Mouse (Mus musculus) large intestine, adult 2 months (tissue): ENCODE measurements around the gene Mtf2. TPM values are rescaled to one million over a fixed set of nuclear protein-coding genes. Genes with fewer than 3 reads are reported as not detected.
"Not testable (repeated sequence)": the region's sequence is repeated elsewhere in the genome, so short reads cannot be mapped to it uniquely, and the experiment has no call there.

Experiments
- DNase-seq: peaks from one replicate; pipeline ENCODE4 v3.0.0-alpha.2; 2012; ENCODE audit warnings: low read depth, low spot score
- WGBS: fragments of 180-500 bp; shearing (Covaris S2); methylation state at CpG from one replicate; pipeline ENCODE4 v1.1.7; 2018; 5-methylcytosine and 5-hydroxymethylcytosine counted together
- polyA plus RNA-seq: library from polyadenylated mRNA; depleted of rRNA; stranded (reverse); fragments of >200 nt; gene quantifications from 2 replicates; pipeline ENCODE4 v1.2.3, GENCODE M21; 2012; rRNA removed

Mtf2 gene
- 5.0 and 12.4 TPM in 2 replicates for polyA plus RNA-seq

GRCm38 (mm10) chr5:108065465-108066411 lies at the start of gene Mtf2:
Gene Mtf2, plus strand, starts transcription at chr5:108065674.
- 1% methylated on average over 59 of the region's 59 CpGs for WGBS
- DNase-seq = peak; percentile 80

- DNase-seq = no peak
- WGBS = 47% methylated on average over 2 of the region's 2 CpGs
These were observed 48.2 kb upstream of the Mtf2 start for GRCm38 (mm10) chr5:108017232-108017631.

DNA sequence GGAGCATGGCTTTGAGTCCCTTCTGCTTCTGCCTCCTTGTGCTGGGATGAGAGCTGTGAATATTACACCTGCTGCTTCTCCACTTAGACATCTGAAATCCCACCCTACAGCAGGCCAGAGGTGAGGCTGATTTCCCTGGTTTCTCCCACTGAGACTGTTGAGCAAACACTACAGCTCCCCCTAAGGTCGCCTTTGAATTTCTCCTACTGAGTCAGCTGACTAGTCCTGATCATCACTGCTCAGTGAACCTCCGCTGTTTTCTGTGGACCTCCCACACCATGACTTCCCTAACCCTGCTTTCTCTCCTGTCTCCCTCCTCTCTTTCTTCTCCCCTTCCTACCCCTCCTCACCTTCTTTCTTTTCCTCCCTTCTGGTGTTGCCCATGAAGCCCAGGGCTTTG lies 46.1 kb upstream of the Mtf2 start:
- WGBS = 38% methylated on average over 2 of the region's 2 CpGs

DNA sequence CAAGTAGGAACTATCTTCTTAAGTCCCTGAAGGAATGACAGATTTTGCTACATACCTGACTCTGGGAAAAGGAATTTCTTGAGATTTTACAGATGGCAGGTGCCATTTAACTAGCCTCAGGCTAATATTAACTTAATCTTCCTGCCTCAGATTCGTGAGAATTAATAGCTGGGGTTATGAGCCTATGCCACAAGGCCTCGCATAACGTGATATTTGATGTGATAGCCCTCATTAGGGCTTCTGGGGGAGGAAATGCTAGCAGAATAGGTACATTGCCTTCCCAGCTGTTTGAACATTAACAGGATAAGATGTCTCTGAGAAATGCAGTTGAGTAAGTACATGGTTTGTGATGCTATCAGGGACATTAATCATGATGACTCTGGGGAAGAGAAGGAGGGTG lies 44.1 kb upstream of the Mtf2 start:
- no peak for DNase-seq
- 60% methylated on average over 3 of the region's 3 CpGs for WGBS

More for the DNA sequence above, 46.1 kb upstream of the Mtf2 start:
- no peak for DNase-seq

GRCm38 (mm10) chr5:108028230-108028629 lies 37.2 kb upstream of the Mtf2 start:
- no peak for DNase-seq
- WGBS = 67% methylated on average over 4 of the region's 4 CpGs

DNA sequence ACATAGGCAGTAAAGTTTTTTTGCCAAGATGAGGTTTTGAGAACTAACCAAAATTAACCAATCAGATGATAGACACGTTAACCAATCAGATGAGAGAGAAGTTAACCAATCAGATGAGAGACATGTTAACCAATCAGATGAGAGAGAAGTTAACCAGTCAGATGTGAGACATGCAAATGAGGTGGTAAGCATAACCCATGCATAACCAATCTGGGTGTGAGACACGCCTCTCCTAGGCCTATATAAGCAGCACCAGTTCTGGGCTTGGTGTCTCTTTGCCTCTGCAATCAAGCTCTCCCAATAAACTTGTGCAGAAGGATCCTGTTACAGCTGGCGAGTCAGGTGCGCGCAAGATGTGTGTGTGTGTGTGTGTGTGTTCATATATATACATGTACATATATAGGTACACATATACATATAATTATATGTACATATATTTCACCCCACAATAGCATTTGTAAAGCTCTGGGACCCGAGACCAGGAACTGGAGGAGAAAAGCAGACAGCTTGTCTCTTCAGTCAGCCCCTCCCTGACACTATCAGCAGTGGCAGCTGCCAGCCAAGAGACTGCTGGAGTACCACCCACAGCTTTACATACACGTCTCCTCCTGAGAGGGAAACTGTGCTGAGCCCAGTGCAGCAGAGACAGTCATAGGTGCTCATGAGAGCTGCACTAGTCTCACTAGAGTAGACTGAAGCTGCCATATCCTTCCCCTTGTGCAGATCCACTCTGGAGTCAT lies 36.5 kb upstream of the Mtf2 start:
- DNase-seq = not testable (repeated sequence)
- 89% methylated on average over 7 of the region's 7 CpGs for WGBS

DNA sequence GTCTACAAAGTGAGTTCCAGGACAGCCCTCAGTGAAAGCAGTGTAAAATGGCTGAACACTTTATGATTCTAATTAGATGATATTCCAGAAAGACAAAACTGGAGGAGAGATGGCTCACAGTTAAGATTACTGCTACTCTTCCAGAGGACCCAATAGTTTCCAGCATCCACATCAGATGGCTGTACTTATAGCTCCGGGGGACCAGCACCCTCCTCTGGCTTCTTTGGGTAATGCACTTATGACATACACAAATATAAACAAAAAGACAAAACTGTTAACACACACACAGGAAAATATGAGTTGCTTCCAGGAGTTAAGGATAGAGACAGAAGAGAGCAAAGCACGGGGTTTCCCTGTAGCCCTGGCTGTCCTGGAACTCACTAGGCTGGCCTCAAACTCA lies 35.5 kb upstream of the Mtf2 start:
- no peak for DNase-seq
- WGBS = 74% methylated on average over 2 of the region's 2 CpGs

DNA sequence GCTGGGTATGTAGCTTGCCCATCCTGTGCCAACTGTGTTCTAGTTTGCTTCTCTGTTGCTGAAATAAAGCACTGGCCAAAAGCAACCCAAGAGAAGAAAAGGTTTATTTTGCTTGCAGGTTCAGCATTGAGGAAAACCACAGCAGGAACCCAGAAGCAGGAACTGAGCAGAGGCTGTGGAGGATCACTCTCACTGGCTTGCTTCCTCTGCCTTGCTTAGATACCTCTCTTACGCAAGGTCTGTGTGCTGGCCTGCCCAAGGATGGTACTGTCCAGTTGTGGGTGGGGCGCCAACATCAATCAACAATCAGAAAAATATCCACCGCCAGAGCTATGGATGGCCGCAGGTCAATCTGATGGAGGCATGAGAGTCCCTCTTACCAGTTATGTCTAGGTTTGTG lies 34.2 kb upstream of the Mtf2 start:
- WGBS = 88% methylated on average over 4 of the region's 4 CpGs
- DNase-seq = no peak

DNA sequence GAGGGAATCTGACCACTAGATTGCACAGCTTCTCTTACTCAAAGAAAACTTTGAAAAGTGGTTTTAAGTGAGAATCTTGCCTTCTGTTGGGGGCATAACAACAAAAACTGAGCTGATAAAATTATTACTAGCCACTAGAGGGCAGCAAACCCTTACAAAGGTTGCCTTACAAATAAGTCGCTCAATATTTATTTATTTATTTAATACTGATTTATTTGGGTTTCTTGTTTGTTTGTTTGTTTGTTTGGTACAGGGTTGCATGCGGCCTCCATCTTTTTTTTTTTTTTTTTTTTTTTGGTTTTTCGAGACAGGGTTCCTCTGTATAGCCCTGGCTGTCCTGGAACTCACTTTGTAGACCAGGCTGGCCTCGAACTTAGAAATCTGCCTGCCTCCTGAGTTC lies 31.3 kb upstream of the Mtf2 start:
- no peak for DNase-seq
- 31% methylated on average over 4 of the region's 4 CpGs for WGBS

DNA sequence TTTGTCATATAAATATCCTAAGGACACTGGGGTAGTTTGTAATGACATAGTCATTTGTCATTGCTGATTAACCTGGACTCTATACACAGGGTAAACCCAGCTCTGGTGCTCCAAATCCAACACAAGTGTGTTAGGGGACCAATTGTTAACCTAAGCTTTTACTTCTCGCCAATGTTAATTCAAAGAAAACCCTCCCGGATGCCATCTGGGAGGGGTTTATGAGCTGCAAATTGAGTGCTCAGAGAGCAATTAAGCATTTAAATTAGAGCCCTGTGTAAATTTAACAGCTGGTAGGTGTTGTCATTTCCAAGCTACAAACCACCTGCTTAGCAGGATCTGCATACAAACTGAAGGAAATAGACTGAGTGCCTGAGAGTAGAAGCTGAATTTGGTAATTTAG lies 30.0 kb upstream of the Mtf2 start:
- WGBS = 5% methylated on average over 2 of the region's 2 CpGs
- no peak for DNase-seq

DNA sequence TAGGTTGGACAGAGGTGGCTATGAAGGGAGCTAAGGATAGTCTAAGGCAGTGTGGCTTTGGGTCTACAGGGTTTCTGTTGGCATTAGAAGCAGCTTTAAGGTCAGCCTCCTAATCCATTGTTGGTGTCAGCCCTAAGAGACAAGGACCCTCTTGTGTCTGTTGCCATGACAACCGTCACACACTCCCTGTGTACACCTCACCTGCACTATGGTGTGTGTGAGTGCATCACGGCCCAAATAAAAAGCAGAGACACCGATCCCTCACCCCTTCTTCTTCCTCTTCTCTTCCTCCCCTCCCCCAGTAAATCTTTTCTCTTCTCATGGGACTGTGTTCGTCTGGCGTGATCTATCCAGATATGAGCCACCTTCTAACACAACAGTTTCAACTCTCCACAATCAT lies 23.4 kb upstream of the Mtf2 start:
- no peak for DNase-seq
- WGBS = 80% methylated on average over 5 of the region's 5 CpGs

DNA sequence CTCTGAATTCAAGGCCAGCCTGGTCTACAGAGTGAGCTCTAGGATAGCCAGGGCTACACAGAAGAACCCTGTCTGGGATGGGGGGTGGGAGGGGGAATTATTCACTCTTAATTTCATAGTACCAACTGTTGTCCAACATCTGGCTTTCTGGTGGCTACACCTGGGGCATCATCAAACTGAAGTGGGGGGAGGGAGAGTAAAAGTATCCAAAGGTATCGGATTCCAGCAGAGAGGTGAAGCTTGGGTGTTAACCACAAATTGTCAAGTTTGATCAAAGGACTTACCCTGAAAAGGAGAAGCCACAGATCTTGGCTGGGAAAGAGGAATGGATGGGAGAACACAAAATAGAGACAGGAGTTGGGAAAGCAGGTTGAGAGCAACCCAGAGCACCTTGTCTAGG lies 21.6 kb upstream of the Mtf2 start:
- 52% methylated on average over 1 of the region's 1 CpGs for WGBS
- DNase-seq = no peak

DNA sequence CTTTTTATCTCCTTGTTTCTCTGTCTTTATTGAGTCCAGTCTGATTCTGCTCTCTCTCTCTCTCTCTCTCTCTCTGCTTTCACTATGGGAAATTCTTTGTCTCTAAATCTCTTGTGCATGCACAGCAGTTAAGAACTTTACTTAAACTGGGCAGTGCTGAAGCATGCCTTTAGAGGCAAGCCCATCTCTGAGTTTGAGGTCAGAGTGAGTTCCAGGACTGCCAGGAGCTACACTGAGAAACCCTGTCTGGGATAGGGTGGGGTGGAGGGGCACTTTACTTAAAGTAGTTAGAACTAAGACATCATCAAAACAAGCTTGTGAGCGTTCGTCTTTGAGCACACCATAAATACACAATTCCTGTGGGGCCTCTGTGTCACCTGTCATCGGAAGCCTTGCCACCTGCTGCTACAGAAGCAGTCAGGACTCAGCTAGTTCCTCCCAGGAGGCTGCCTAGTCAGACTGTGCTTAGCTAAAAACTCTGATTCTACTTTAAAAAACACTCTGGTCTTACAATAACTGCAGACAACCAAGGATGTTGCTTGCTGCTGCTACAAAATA lies 15.7 kb upstream of the Mtf2 start:
- WGBS = 3% methylated on average over 3 of the region's 3 CpGs
- no peak for DNase-seq

DNA sequence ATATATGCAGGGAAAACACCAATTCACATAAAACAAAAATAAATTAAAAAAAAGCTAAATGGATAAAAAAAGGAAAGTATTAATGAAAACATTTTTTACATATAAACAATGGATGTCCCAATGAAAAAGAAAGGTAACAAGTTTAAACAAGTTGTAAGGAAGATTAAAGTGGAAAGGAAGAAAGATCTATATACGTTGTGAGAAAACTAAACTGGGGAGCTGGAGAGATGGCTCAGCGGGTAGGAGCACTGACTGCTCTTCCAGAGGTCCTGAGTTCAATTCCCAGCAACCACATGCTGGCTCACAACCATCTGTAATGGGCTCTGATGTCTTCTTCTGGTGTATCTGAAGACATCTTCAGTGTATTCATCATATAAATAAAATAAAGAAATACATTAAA lies 14.4 kb upstream of the Mtf2 start:
- 85% methylated on average over 2 of the region's 2 CpGs for WGBS
- DNase-seq = no peak

GRCm38 (mm10) chr5:108051727-108052126 lies 13.7 kb upstream of the Mtf2 start:
- DNase-seq = not testable (repeated sequence)
- WGBS = 89% methylated on average over 9 of the region's 9 CpGs

DNA sequence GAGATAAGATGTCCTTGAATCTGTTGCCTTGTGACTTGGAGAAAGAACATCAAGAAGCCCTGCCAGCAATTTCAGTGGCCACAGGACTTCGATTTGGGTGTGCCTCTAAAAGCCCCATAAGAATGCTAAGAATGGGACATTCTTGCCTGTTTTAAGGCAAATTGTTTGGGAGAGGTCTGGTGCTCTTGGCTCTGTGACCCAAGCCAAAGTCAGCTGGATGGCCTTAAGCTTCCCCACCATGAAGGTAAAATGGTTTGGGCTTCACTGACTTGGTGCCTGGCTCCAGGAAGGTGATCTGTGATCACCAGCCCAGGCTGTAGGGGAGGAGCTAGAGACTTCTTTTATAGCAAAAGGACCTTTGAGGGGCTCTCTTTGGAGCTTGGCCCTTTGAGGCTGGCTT lies 13.3 kb upstream of the Mtf2 start:
- 84% methylated on average over 1 of the region's 1 CpGs for WGBS
- no peak for DNase-seq

DNA sequence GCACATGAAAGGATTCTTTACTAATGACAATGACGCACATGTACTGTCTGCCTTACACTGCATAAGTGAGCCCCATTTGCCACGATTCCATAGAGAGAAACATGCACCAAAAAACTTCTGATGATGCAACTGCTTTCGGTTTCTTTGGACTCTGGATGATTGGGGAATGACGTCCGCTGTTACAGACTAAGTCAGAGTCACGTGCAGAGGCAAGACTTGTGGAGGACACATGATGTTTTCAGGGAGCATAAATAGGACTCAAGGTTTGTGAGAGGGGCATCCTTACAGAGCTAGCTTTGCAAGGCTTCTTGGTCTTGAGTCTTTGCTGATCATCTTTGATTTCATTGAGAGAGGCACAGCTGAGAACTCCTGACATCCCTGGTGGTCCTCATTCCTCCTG lies 11.9 kb upstream of the Mtf2 start:
- WGBS = 82% methylated on average over 6 of the region's 6 CpGs
- no peak for DNase-seq

- WGBS = 91% methylated on average over 9 of the region's 9 CpGs
- no peak for DNase-seq
These were observed 5.1 kb upstream of the Mtf2 start for GRCm38 (mm10) chr5:108060413-108060812.

DNA sequence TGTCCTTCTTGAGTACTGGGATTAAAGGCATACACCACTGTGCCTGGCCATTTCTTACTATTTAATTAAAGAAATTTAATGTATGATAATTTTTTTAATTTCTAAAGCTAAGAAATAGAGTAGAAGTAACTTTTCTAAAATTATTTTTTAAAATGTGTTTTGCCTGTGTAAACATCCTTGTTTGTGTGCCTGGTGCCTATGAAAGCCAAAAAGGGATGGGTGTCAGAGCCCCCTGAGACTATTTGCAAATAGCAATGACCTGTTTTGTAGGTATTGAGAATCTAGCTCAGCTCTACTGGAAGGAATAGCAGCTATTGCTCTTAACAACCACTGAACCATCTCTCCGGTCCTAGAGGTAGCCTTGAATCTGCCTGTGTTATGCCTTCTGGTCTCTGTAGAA lies 6.8 kb downstream of the Mtf2 start:
- DNase-seq = no peak
- 100% methylated on average over 1 of the region's 1 CpGs for WGBS

- DNase-seq = no peak
These were observed 10.8 kb downstream of the Mtf2 start for GRCm38 (mm10) chr5:108076241-108076640.
